Mouse (Mus musculus): ENCODE measurements around the gene Tspan15. TPM values are rescaled to one million over a fixed set of nuclear protein-coding genes. Genes with fewer than 3 reads are reported as not detected.

Gene Tspan15
- total RNA-seq, 2 experiments from 2014 or later = 11.1 to 13.7 TPM

DNA sequence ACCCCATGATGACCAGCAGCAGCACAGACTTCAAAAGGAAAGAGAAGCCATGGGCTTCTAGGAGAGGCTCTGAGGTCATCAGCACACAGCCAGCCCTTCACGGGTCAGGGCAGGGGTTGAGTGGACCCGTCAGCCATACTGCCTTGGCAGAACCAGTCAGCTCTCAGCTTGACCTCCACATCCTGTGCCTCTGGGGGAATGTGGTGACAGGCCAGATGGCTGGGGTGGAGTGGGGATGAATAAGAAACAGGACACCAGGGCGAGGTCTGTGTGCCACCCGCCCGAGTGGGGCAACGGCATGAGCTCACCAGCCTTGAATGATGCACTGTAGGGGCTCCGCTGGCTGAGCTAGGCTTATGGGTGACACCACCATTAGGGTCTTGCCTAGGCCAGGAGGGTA lies 35.7 kb downstream of the Tspan15 start:
- intact Hi-C loops (cut with DNase I) = no loop called here
- DNase-seq (ENCODE audit: low spot score in 2 of 2) = no peak

DNA sequence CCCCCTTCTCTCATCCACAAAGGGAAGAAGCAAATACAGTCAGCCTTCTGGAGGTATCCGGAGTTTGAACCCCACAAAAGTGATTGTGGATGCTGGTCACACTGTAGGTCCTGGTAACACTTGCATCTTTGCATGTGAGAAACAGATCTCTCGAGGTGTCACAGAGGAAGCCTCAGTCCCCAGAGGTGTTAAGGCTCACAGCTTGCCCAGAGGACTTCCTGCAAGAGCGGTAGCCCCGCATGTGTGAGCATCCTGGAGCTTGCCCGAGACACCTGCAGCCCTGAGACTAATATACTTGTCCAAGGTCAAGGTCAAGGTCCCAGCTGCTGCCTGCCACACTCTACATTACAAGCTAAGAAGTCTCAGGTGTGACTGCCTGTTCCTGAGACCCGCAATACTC lies 36.1 kb downstream of the Tspan15 start:
- DNase-seq (ENCODE audit: low spot score in 2 of 2) = no peak
- intact Hi-C loops (cut with DNase I) = no loop called here

DNA sequence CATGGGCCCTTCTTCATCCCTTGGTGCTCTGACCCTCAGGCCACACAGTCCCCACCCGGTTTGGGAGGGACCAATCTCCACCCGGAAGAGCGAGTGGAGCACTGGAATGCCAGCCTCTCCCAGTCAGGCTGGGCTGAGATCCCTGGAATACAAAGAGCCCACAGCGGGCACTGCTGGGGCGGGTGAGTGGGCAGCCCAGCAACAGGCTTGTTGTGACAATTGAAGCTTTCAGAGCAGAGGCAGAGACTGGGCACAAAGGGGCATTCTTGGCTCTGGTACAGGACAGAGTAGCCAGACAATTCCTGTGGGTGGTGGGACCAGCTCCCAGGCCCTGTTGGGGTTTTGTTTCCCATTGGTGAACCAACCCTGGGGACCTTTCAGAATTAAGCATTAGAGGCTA lies 36.6 kb downstream of the Tspan15 start:
- peak; percentile 23 to 67 for DNase-seq (ENCODE audit: low spot score in 2 of 2)
- intact Hi-C loops (cut with DNase I) = no loop called here

GRCm38 (mm10) chr10:62194043-62194442 lies 37.0 kb downstream of the Tspan15 start:
- DNase-seq (ENCODE audit: low spot score in 2 of 2) = no peak
- intact Hi-C loops (cut with DNase I) = no loop called here

DNA sequence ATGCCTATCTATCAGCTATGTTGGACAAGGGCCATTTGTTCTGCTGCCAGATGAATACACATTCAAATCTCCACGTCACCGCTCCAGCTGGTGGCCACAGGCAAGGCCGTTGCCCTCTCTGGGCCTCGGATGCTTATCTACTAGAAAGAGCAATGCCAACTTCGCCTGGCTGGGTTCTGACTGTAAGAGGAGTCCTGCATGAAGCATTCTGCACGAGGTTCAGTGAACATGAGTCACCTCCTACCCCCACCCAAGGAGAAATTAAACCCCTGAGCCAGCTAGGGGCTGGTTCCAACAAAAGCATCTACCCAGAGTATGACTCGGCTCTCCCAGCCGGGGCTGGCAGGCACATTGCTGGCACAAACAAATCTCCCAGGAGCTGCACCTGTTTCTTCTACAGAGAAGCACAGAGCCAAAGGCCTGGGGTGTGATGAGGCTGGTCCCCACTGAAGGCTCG lies 38.3 kb downstream of the Tspan15 start:
- intact Hi-C loops (cut with DNase I) = no loop called here
- DNase-seq (ENCODE audit: low spot score in 2 of 2) = peak; percentile 31 to 83

- intact Hi-C loops (cut with DNase I) = no loop called here
- DNase-seq (ENCODE audit: low spot score in 2 of 2) = no peak
These were observed 40.2 kb downstream of the Tspan15 start for GRCm38 (mm10) chr10:62190821-62191220.

DNA sequence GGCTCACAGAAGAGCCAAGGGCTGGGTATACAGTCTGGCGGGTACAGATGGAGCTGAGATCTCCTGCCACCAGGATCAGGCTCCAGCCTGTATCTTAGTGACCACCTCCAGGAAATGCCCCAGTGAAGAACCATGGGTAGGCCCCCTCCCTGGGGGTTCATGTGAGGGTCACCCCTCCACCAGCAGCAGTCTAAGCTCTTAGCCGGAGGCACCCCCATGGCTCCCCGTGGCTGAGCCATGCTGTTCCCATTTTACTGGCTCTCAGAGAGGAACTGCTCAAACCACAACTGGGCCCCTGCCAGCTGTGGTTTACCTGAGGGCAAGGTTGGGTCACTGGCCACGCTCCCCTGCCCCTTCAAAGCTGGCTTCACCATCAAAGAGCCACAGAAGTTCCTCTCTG lies 41.1 kb downstream of the Tspan15 start:
- intact Hi-C loops (cut with DNase I) = no loop called here
- no peak for DNase-seq (ENCODE audit: low spot score in 2 of 2)

DNA sequence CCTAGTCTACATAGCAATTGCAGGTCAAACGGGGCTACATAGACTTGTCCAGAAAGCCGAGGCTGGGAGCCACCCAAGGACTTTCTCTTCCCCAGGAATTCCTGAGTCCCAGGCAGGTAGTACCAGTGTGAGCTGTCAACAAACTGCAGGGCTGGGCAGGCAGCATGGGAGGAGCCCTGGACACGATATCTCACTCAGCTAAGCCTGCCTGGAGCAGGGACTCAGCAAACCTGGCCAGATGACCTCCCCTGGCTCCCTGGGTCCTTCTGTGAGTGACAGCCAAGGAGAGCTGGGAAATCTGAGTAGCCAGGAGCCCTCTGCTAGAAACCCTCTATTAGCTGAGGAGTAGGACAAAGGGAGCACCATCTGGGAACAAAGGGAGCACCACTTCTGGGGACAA lies 41.7 kb downstream of the Tspan15 start:
- intact Hi-C loops (cut with DNase I) = no loop called here
- DNase-seq (ENCODE audit: low spot score in 2 of 2) = no peak

DNA sequence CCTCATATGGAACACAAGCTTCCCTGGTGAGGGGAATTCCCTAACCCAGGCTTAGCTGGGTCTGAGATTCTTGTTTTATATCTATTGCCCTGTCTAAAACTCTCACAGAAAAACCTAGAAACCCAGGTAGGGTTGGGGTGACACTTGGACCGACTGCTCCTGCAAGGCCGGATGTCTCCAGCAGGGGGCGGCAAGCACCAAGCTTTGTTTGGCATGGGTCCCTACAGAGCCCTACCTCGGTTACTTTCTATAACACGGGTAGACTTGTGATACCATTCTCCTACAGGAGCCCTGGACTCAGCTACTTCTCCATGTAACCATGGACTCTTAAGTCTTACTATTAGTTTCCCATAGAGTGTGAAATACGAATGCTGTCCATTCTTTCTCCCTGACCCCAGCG lies 44.2 kb downstream of the Tspan15 start:
- intact Hi-C loops (cut with DNase I) = loop anchor here (1.0 kb wide), 1 partner anchor 56 kb away; no protein-coding TSS in a partner anchor
- DNase-seq (ENCODE audit: low spot score in 2 of 2) = peak; percentile 80 to 82

- intact Hi-C loops (cut with DNase I) = loop anchor here (1.0 to 5.0 kb wide), 5 partner anchors 78 to 344 kb away; no protein-coding TSS in a partner anchor
- peak; percentile 97 to 98 for DNase-seq (ENCODE audit: low spot score in 2 of 2)
These were observed 48.0 kb downstream of the Tspan15 start for GRCm38 (mm10) chr10:62183053-62183452.

DNA sequence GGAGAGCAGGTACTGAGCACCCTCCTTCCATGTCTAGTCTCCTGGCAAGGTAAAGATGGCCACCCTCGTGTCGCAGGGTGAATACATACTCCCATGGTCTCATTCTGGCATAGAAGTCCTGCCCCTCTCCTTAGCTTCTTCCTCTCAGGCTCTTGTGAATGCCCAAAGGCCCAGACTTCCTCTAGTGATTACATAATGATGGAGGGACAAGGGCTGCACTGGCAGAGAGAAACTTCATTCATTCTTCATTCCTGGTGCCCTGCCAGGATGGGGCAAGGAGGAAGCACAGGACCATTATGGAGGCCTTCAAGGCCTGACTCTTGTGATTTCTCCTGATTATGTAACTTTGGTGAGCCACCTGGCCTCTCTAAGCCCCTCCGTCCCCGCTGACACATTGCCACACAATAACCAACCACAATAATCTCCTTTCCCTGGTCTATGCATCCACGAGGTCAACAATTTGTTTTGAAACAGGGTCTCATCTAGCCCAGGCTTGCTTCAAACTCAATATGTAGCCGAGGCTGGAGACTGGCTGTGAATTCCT lies 48.5 kb downstream of the Tspan15 start:
- intact Hi-C loops (cut with DNase I) = loop anchor here (1.0 to 5.0 kb wide), 5 partner anchors 77 to 344 kb away; no protein-coding TSS in a partner anchor

DNA sequence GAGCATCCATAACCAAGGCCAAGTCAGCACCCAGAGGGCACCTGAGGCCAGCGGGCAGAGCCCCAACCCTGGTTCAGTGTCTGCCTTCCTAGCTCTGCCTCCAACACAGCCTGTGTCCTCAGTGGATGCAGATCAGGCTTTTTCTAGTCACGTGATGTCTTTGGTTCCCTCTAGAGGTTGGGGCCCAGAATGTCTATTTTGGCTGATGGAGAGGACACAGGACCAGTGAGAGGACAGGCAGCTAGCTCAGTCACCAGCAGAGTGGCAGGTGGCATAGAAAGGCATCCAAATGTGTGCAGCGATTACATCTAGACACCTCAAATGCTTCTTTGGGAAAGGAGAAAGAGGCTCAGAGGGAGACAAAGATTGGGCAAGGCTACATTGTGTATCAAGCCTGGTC lies 49.4 kb downstream of the Tspan15 start:
- intact Hi-C loops (cut with DNase I) = loop anchor here (2.0 to 5.0 kb wide), 2 partner anchors 304 to 343 kb away; no protein-coding TSS in a partner anchor

More for the DNA sequence above, 48.5 kb downstream of the Tspan15 start:
- peak in 1 of 2 experiments; percentile 16 for DNase-seq (ENCODE audit: low spot score in 2 of 2)

GRCm38 (mm10) chr10:62179944-62180343 lies 51.1 kb downstream of the Tspan15 start:
- intact Hi-C loops (cut with DNase I) = loop anchor here (5.0 kb wide), 2 partner anchors 43 to 303 kb away; no protein-coding TSS in a partner anchor
- no peak for DNase-seq (ENCODE audit: low spot score in 2 of 2)

More for the DNA sequence above, 49.4 kb downstream of the Tspan15 start:
- no peak for DNase-seq (ENCODE audit: low spot score in 2 of 2)

GRCm38 (mm10) chr10:62174533-62175313 lies 56.3 kb downstream of the Tspan15 start:
- no peak for DNase-seq (ENCODE audit: low spot score in 2 of 2)
- intact Hi-C loops (cut with DNase I) = loop anchor here (5.0 kb wide), 1 partner anchor 37 kb away; no protein-coding TSS in a partner anchor

DNA sequence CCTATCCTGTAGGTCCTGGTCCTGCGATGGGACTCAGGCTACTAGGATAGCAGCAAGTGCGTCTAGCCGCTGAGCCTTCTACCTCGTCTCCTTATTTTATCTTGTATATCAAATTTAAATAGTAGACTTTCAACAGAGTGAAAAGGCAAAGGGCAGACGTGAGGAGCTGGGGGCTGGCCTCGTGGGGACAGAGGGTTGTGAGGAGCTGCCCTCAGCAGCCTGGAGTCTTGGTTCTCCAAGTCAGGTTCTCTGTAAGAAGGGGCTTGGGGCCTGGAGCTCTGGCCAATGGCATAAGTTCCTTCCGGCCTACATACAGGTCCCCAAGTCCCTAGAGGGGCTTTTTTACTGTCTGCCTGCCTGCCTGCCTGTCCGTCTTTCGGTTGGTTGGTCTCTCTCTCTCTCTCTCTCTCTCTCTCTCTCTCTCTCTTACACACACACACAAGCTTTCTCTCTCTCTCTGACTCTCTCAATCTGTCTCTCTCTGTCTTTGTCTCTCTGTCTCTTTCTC lies 57.1 kb downstream of the Tspan15 start:
- no peak for DNase-seq (ENCODE audit: low spot score in 2 of 2)
- intact Hi-C loops (cut with DNase I) = no loop called here

GRCm38 (mm10) chr10:62172841-62173553 lies 58.1 kb downstream of the Tspan15 start:
- intact Hi-C loops (cut with DNase I) = no loop called here
- DNase-seq (ENCODE audit: low spot score in 2 of 2) = no peak

GRCm38 (mm10) chr10:62162410-62162809 lies 68.6 kb downstream of the Tspan15 start:
- intact Hi-C loops (cut with DNase I) = no loop called here
- DNase-seq (ENCODE audit: low spot score in 2 of 2) = no peak

DNA sequence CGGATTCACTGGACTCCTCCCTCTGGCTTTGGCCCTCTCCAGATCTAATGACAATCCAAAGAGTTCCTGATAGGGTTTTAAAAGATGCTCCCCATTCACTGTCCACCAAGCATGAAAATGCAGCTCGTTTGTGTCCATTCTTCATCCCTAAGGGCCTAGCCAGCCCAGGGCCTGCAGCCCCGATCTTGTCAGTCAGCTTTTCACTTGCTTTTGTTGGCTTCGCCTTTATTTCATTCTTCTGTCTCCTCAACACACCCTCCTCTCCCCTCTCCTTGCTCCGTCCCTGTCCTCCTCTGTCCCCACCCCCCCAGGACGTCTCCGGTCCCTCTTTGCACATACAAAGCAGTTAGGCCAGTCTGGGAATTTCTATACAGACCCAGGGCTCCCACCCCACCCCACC lies 81.1 kb downstream of the Tspan15 start:
- no peak for DNase-seq (ENCODE audit: low spot score in 2 of 2)
- intact Hi-C loops (cut with DNase I) = no loop called here

- DNase-seq (ENCODE audit: low spot score in 2 of 2) = no peak
- intact Hi-C loops (cut with DNase I) = no loop called here
These were observed 83.4 kb downstream of the Tspan15 start for GRCm38 (mm10) chr10:62147466-62148248.
